In the genomic region with DNA sequence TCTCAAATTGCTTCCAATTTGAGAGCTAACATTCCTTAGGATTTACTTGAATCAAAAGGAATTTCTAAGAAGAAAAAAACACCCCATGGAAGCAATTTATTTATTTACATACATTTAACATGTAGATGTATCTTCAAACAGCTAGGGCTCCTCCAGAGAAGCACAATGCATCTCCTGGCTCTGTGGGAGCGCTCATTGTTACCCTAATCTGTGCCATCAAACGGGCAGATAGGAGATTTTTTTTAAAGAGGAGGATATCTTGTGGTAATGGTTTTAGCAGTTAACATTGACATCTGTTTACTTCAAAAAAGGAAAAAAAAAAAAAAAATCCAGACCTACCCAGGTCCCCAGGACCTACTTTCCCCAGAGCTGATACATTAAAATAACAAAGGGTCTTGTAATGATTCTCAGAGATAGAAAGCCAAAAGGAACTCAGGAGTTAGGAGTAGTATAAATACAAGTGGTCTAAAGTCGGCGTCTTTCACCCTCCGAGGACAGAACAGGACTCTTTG, we compare ENCODE assay signal across 22 mouse cellular contexts. TPM values are rescaled to one million over a fixed set of nuclear protein-coding genes. Genes with fewer than 3 reads are reported as not detected.
DNase-seq lines count a peak whose midpoint lies in the region; ATAC-seq and TF ChIP-seq lines count a peak whose summit lies in the region.
"Had no signal": no experiment of that assay in that cellular context is flagged by ENCODE, and none has a peak within 500 bp of the region (broad histone marks: within the 10 kb centered on the region; RNA-seq: fewer than 3 reads in every experiment).

No protein-coding gene starts in this region.

- 14% methylated on average over 5 of the region's 5 CpGs for WGBS in forebrain, embryonic 12.5 days

- no peak overlapping the region for H3K4me2 ChIP-seq in forebrain, embryonic 12.5 days
- H3K4me2 ChIP-seq: embryonic facial prominence, embryonic 13.5 days; embryonic facial prominence, embryonic 15.5 days had no signal

- no peak for TF ChIP-seq POLR2A in ES-Bruce4 (IDR thresholded peaks at IDR 0.05; ENCODE audit: insufficient read depth, low read length)

- H3K4me3 ChIP-seq in E14TG2a.4 (replicated peaks; ENCODE audit: low read length) (peak overlapping the region; percentile 13; the same call in 1 of the 2 replicates), ES-Bruce4 (ENCODE audit: low read depth, low read length) (no peak overlapping the region), ES-E14 (ENCODE audit: insufficient read depth in 1 of 2, low read depth in 1 of 2, low read length in 2 of 2, poor library complexity in 1 of 2, severe bottlenecking in 1 of 2) (peak overlapping the region in 1 of 2 experiments; percentile 28; a peak in 1 of 4 replicates)
- H3K4me3 ChIP-seq in forebrain, embryonic 12.5 days (replicated peaks), result no peak overlapping the region
- H3K4me3 ChIP-seq: embryonic facial prominence, embryonic 13.5 days; embryonic facial prominence, embryonic 15.5 days had no signal

- H3K9me3 ChIP-seq in E14TG2a.4 (ENCODE audit: low read length), result no peaks in the 10 kb centered on the region
- no peaks in the 10 kb centered on the region for H3K9me3 ChIP-seq in ES-Bruce4 (replicated peaks; ENCODE audit: control insufficient read depth, insufficient read depth, low read length, poor library complexity, severe bottlenecking)
- H3K9me3 ChIP-seq in ES-E14 (ENCODE audit: control insufficient read depth, insufficient read depth, low read depth, low read length), result no peaks in the 10 kb centered on the region
- H3K9me3 ChIP-seq in forebrain, embryonic 12.5 days, result no peaks in the 10 kb centered on the region
- H3K9me3 ChIP-seq: embryonic facial prominence, embryonic 13.5 days; embryonic facial prominence, embryonic 15.5 days had no signal

- no peaks in the 10 kb centered on the region for H3K27me3 ChIP-seq in E14TG2a.4 (ENCODE audit: insufficient read depth, low read length)
- H3K27me3 ChIP-seq in ES-Bruce4 (ENCODE audit: control insufficient read depth, insufficient read depth, low read length, poor library complexity, severe bottlenecking), result no peaks in the 10 kb centered on the region
- H3K27me3 ChIP-seq in forebrain, embryonic 12.5 days, result no peaks in the 10 kb centered on the region
- H3K27me3 ChIP-seq: embryonic facial prominence, embryonic 13.5 days; embryonic facial prominence, embryonic 15.5 days had no signal

- TF ChIP-seq CTCF in E14TG2a.4 (conservative IDR thresholded peaks at IDR 0.05; ENCODE audit: low read length), result no peak
- no peak for TF ChIP-seq CTCF in ES-Bruce4 (IDR thresholded peaks at IDR 0.05; ENCODE audit: low read depth, low read length)

- H3K4me1 ChIP-seq in E14TG2a.4 (replicated peaks; ENCODE audit: low read depth, low read length) (peaks cover 31% of the 10 kb centered on the region), ES-Bruce4 (ENCODE audit: control insufficient read depth, insufficient read depth, low read length) (no peaks in the 10 kb centered on the region), ES-E14 (ENCODE audit: control insufficient read depth in 2 of 2, insufficient read depth in 2 of 2, low read length in 2 of 2, poor library complexity in 1 of 2) (peaks cover 2 to 3% of the 10 kb centered on the region in 2 experiments; a peak in 1 of 4 replicates)
- no peaks in the 10 kb centered on the region for H3K4me1 ChIP-seq in forebrain, embryonic 12.5 days
- H3K4me1 ChIP-seq: embryonic facial prominence, embryonic 13.5 days; embryonic facial prominence, embryonic 15.5 days had no signal

- H3K36me3 ChIP-seq in E14TG2a.4 (ENCODE audit: insufficient read depth, low read length) (peaks cover 51% of the 10 kb centered on the region), ES-Bruce4 (ENCODE audit: control insufficient read depth, insufficient read depth, low read length, poor library complexity, severe bottlenecking) (peaks cover 21% of the 10 kb centered on the region), ES-E14 (ENCODE audit: control insufficient read depth, insufficient read depth, low read length, poor library complexity, severe bottlenecking) (peaks cover 2% of the 10 kb centered on the region)
- peaks cover 40% of the 10 kb centered on the region for H3K36me3 ChIP-seq in forebrain, embryonic 12.5 days (replicated peaks)

- in situ Hi-C loops in ES-E14 (cut with MboI; ENCODE audit: low sequenced_read_pairs in 2 of 2, unreplicated experiment in 2 of 2), result no loop called here

- H3K27ac ChIP-seq in ES-Bruce4 (ENCODE audit: insufficient read depth, low read length) (peak overlapping the region; percentile 91), ES-E14 (ENCODE audit: insufficient read depth, low read depth, low read length, poor library complexity, severe bottlenecking) (peak overlapping the region; percentile 56; the same call in 1 of the 2 replicates)
- no peak overlapping the region for H3K27ac ChIP-seq in forebrain, embryonic 12.5 days
- H3K27ac ChIP-seq: embryonic facial prominence, embryonic 13.5 days; embryonic facial prominence, embryonic 15.5 days had no signal

- ATAC-seq in forebrain, embryonic 12.5 days (ENCODE audit: low FRiP score), result no peak
- ATAC-seq: activated CD4-positive, CD25-positive, alpha-beta regulatory T cell, adult 4 months; forebrain, embryonic 14.5 days; forebrain, embryonic 16.5 days had no signal

- no peak overlapping the region for H3K9ac ChIP-seq in ES-Bruce4 (ENCODE audit: low read depth, poor library complexity, severe bottlenecking)
- H3K9ac ChIP-seq in ES-E14 (ENCODE audit: insufficient read depth, low read depth, low read length, poor library complexity, severe bottlenecking), result no peak overlapping the region
- no peak overlapping the region for H3K9ac ChIP-seq in forebrain, embryonic 12.5 days
- H3K9ac ChIP-seq: embryonic facial prominence, embryonic 13.5 days; embryonic facial prominence, embryonic 15.5 days had no signal

- DNase-seq in ES-E14 (ENCODE audit: low read depth, low spot score), result peak; percentile 71
- DNase-seq in WW6 (ENCODE audit: low read depth, low spot score), result peak; percentile 47
- no peak for DNase-seq in cerebellum, adult 18-20 months
- DNase-seq in layer of hippocampus, adult 9-11 months, result no peak
- DNase-seq in frontal cortex, adult 2 months (ENCODE audit: extremely low spot score in 1 of 2, low spot score in 1 of 2), result no peak
- DNase-seq: adrenal gland, adult 8-10 months; adrenal gland, postnatal 14 days; adrenal gland, postnatal 36 days; cerebellum, adult 11-12 months; cerebellum, adult 8-10 months; cerebellum, adult 9-11 months; cerebellum, postnatal 14 days; cerebellum, postnatal 36 days; embryo, embryonic 11 days had no signal

- no peak for TF ChIP-seq EP300 in ES-Bruce4 (IDR thresholded peaks at IDR 0.05; ENCODE audit: insufficient read depth, low read depth, low read length)

TF ChIP-seq in ES-E14, 5 proteins besides CTCF, POLR2A, EP300 and RAD21:
- no peak for TF ChIP-seq MAFK (IDR thresholded peaks at IDR 0.05; ENCODE audit: insufficient read depth, low read depth, low read length)
- no peak for TF ChIP-seq ZC3H11A (IDR thresholded peaks at IDR 0.05; ENCODE audit: borderline replicate concordance, low read depth, low read length)
- peak; percentile 57; the same call in 1 of the 2 replicates for TF ChIP-seq CHD2 (IDR thresholded peaks at IDR 0.05; ENCODE audit: low read depth, low read length)
- TF ChIP-seq ZNF384 (IDR thresholded peaks at IDR 0.05; ENCODE audit: low read depth, low read length), result peak; percentile 97

RNA-seq across cellular contexts. Expression of a gene that starts 8.5 kb away (rescaled TPM):
- 110 and 116 TPM in 2 replicates for polyA plus RNA-seq in ES-Bruce4 (2011; ENCODE audit: insufficient read depth, insufficient read length, low read depth, missing spikeins)
- 20.4 and 39.1 TPM in 2 replicates for total RNA-seq in ES-E14 (2012; rRNA removed)
- polyA plus RNA-seq in frontal cortex, adult 2 months (2012; rRNA removed), result 14.3 and 14.7 TPM in 2 replicates
- polyA plus RNA-seq in forebrain, embryonic 12.5 days (2016; fragmentation: Nextera tagmentation; extraction: Ambion mirVana), result 72.5 and 75.1 TPM in 2 replicates

RNA-seq across cellular contexts. Expression of a gene that starts 8.6 kb away (rescaled TPM):
- 27.5 and 28.3 TPM in 2 replicates for polyA plus RNA-seq in ES-Bruce4 (2011; ENCODE audit: insufficient read depth, insufficient read length, low read depth, missing spikeins)
- total RNA-seq in ES-E14 (2012; rRNA removed), result 16.2 and 17.0 TPM in 2 replicates
- polyA plus RNA-seq in frontal cortex, adult 2 months (2012; rRNA removed), result 6.0 and 7.6 TPM in 2 replicates
- 16.5 and 20.0 TPM in 2 replicates for polyA plus RNA-seq in forebrain, embryonic 12.5 days (2016; fragmentation: Nextera tagmentation; extraction: Ambion mirVana)

RNA-seq across cellular contexts. Expression of a gene that starts 45.5 kb away (rescaled TPM):
- polyA plus RNA-seq in ES-Bruce4 (2011; ENCODE audit: insufficient read depth, insufficient read length, low read depth, missing spikeins), result 29.9 and 31.4 TPM in 2 replicates
- 12.9 and 15.2 TPM in 2 replicates for total RNA-seq in ES-E14 (2012; rRNA removed)
- 380 and 402 TPM in 2 replicates for polyA plus RNA-seq in frontal cortex, adult 2 months (2012; rRNA removed)
- polyA plus RNA-seq in forebrain, embryonic 12.5 days (2016; fragmentation: Nextera tagmentation; extraction: Ambion mirVana), result 118 and 121 TPM in 2 replicates

Comparison
In these comparisons a context has a peak if more than half of its experiments do, and no peak if none do; other contexts are left out.
1. DNase-seq: peak in ES-E14 (single experiment) and WW6 (single experiment); none in cerebellum, adult 18-20 months (0 of 2), layer of hippocampus, adult 9-11 months (single experiment) and frontal cortex, adult 2 months (0 of 2).